Mouse (Mus musculus): ENCODE measurements around the gene Nkain4.

Nkain4 gene

DNA sequence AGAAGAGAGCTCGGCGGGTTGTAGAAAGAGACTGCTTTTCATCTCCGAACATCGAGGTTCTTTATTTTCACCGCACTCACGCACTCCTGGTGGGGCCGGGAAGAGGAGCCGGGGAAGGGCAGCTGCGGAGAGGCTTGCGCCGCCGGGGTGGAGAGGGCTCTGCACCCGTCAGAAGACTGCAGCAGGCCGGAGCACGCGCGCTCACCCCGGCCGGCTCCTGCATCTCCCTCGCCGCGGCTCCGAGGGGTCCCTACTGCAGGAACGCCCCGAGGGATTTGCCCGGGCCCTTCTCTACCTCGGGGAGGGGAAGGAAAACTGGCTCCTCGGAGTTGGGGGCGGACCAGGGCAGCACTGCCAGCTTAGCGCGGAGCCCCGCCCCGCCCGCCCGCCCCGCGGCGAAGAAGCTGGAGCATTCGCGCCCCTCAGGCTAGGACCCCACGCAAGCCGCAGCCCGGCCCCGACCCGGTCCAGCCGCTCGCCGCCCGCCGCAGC is 60.9 kb downstream of the Nkain4 start:
- under 1% methylated on average over 50 of the region's 50 CpGs for WGBS

DNA sequence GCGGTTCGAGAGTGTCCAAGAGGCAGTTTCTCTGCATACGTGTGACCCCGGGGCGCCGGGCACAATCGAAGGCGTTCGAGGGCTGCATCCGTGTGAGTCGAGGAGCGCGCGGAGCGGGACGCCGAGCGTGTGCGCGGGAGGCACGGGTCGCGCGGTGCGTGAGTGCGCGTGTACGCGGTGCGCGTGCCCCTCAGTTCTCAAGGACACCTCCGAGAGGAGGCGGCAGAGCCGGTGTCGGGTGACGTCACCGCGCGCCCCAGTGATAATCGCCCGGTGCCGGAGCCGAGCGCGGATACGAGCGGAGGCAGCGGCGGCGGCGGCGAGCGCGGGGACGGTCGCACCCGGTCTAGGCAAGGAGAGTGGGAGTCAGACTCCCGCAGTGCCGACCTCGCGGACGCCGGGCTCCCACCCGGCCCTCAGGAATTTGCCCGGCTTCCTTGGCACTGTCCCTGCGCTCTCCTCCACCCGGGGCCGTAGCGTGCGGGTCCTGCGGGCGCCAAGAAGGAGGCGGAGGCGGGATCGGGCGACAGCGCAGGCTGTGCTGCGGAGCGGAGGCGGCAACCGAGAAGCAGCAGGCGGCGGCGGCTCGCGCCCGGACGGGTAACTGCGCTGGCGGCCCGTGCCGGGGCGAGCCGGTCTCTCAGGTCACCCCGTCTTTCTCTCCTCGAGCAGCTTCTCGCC is 61.5 kb downstream of the Nkain4 start:
- 1% methylated on average over 97 of the region's 97 CpGs for WGBS

DNA sequence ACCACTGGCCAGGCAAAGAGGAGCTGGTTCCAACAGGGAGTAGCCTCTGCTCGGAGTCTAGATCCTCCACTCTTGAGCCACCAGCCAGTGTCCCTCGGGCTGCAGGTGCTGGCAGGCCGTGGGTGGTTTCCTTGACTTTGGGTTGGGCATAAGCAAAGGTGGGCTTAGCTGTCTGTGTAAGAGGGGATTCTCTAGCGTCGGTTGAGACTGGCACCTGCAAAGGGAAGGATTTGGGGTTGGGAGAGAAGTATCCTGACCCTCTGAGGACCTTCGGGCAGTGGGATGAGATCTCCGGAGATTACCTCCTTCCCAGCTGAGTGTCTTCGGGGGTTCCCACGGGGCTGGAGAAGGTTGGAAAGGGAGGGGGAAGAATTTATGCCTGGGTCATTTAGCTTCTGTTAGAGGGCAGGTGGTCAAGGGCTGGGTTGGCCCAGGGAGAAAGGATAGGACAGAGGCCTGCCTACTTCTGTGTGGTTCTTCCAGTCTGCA is 62.6 kb downstream of the Nkain4 start:
- WGBS, result 16% methylated on average over 9 of the region's 9 CpGs

- 2% methylated on average over 37 of the region's 37 CpGs for WGBS
Measured at GRCm38 (mm10) chr2:180891075-180891834, 63.2 kb downstream of the Nkain4 start.

DNA sequence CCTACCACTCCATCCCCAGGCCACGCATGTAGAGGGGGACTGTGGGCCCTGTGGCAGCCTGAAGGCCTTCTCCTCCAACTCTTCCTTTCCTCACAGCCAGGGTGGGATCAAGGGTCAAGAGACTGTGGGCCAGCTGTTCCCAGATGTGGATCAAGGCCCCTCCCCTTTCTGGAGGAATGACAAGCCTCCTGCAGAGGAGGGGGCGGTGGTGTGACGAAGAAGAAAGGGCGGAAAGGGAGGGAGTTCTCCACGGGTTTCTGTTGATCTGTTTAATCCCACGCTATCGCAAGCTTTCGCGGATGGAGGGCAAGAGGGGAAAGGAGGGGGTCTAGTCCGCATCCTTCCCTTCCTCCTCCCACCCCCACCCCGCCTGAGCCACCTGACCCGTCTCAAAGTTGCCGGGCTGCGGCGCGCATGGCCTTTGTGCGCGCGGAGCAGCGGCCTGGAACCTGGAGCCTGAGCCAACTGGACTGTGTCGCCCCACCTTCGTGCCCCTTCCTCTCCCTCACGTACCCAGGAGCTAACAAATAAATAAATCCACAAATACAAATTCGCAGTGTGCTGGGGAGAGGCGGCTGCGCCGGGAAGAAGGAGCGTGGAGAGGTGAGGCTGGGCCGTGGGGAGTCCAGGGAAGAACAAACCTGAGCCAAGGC is 64.0 kb downstream of the Nkain4 start:
- 7% methylated on average over 29 of the region's 29 CpGs for WGBS

DNA sequence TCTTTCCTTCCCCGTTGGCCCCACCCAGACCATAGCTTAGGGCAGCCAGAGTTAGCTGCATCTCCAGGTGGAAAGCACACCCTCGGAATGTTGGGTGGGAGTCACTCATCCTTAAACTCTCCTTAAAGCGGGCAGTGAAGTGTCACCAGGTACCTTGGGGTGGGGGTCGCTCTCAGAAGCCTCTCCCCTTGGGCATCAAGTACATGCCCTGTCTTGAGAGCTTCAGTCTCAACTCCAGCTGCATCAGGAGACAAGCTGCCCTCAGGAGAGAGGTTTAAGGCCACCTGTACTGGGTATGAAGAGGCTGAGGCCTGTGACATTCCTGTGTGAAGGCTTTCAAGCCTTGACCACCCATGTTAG is 64.6 kb downstream of the Nkain4 start:
- 40% methylated on average over 4 of the region's 4 CpGs for WGBS

DNA sequence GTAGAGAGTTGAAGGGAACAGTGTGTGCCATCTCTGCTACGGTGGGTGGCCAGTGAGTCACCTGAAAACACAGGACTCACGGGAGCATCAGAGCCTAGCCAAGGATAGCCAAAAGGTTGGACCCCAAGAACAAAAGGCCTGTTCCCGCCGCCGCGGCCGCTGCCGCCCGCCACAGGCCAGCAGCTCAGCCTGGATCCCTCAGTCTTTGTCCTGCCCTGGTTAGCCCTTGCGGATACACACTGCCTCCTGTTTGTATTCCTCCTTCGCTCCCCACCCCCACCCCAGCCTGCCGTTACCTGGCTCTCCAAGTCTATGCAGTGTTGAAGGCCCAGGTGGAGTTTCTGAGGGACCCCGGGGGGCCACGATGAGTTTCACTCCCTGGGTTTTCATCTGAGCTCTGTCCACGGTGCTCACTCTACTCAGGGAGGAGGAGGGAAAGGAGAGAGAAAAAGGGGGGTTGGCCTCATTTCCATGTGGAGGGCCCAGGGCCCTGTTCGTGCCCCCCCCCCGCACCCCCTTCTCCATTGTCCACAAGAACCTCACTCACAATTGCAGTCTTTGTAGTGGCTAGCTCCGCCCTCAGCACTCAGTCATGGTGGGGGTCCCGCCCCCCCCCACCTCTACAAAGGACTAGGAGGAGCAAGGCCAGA is 65.1 kb downstream of the Nkain4 start:
- 30% methylated on average over 16 of the region's 19 CpGs for WGBS

GRCm38 (mm10) chr2:180885270-180885669 is 69.2 kb downstream of the Nkain4 start:
- 82% methylated on average over 5 of the region's 5 CpGs for WGBS
